Mouse (Mus musculus) lung, postnatal 4 days (tissue): Measurements from ENCODE around the gene Nit1.

ENCODE experiments used
- DNase-seq, 2 experiments: peaks; one replicate each; pipeline ENCODE4 v3.0.0; 2021

Nit1 gene

GRCm38 (mm10) chr1:171288328-171288727, 57.1 kb downstream of the Nit1 start:
- no peak for DNase-seq
